Mouse (Mus musculus) lung, postnatal 0 days (tissue): ENCODE measurements at regions not wholly inside any gene's neighbourhood (a gene's known extent, or its start where the extent isn't known, plus 50 kb on each side); places are given as distances from the start of the nearest gene placed in this dataset.

Experiments
- ATAC-seq: fragments of 200-750 bp; cut with Nextera tagmentation; 2 replicates; pipeline ENCODE4 v1.8.0; 2017; ENCODE audit warnings: moderate library complexity
- DNase-seq: peaks from one replicate; pipeline ENCODE4 v3.0.0-alpha.2; 2016; ENCODE audit warnings: low spot score
- H3K27ac ChIP-seq: fragments of 300-500 bp; sonication (generic); 2 replicates; pipeline ENCODE4 v1.5.1; 2014; ENCODE audit warnings: antibody characterized with exemption, mild to moderate bottlenecking, low read length, mixed read lengths
- H3K27me3 ChIP-seq: fragments of 300-500 bp; sonication (generic); replicated peaks from 2 replicates; pipeline ENCODE4 v1.6.1; 2014; ENCODE audit warnings: low read length, mixed read lengths; ENCODE audit not compliant: insufficient read depth
- H3K36me3 ChIP-seq: fragments of 300-500 bp; sonication (generic); 2 replicates; pipeline ENCODE4 v1.6.1; 2014; ENCODE audit warnings: low read length, mixed read lengths; ENCODE audit not compliant: insufficient read depth
- H3K4me1 ChIP-seq: fragments of 300-500 bp; sonication (generic); 2 replicates; pipeline ENCODE4 v1.6.1; 2014; ENCODE audit warnings: antibody characterized with exemption, low read depth, low read length, mixed read lengths; ENCODE audit not compliant: insufficient read depth
- H3K4me2 ChIP-seq: fragments of 300-500 bp; sonication (generic); replicated peaks from 2 replicates; pipeline ENCODE4 v1.6.1; 2014; ENCODE audit warnings: low read depth, mild to moderate bottlenecking, low read length, moderate library complexity, mixed read lengths
- H3K4me3 ChIP-seq: fragments of 300-500 bp; sonication (generic); 2 replicates; pipeline ENCODE4 v1.5.1; 2014; ENCODE audit warnings: low read depth, low read length
- H3K9ac ChIP-seq: fragments of 300-500 bp; sonication (generic); replicated peaks from 2 replicates; pipeline ENCODE4 v1.6.1; 2014; ENCODE audit warnings: low read depth, mild to moderate bottlenecking
- H3K9me3 ChIP-seq: fragments of 300-500 bp; sonication (generic); 2 replicates; pipeline ENCODE4 v1.6.1; 2016; ENCODE audit warnings: low read length, mixed read lengths
- CTCF ChIP-seq: IDR thresholded peaks from 2 replicates; pipeline ENCODE4 v1.5.1; 2016; ENCODE audit warnings: antibody characterized with exemption, mild to moderate bottlenecking
- EP300 ChIP-seq: IDR thresholded peaks from 2 replicates; pipeline ENCODE4 v1.6.1; 2016; ENCODE audit warnings: antibody characterized with exemption, mild to moderate bottlenecking, control low read depth
- WGBS: fragments of 180-500 bp; shearing (Covaris S2); extraction: QIAGEN DNeasy Blood & Tissue Kit; methylation state at CpG from one replicate; pipeline ENCODE4 v1.1.7; 2014; 5-methylcytosine and 5-hydroxymethylcytosine counted together

DNA sequence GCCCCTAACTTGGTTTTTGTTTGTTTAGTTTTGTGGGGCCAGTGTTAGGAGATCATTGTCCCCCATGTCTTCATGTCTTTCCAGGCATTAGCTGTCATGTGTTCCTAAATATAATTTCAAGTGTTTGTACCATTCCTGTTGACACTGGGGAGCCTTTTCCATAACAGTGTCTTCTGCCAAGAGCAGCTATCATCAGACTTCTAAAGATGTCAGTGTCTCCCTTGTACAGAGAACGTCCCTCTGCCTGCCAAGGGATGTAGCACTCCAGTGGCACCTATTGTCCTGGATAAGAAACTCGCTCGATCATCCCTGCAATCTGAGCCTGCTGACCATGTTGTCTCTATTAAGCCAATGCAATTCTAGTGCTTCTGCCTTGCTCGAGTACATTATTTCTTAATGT is 64.6 kb upstream of the Lhfpl2 start:
- Histone ChIP-seq H3K9ac (no peak overlapping the region), H3K27ac (no peak overlapping the region), H3K4me3 (no peak overlapping the region), H3K27me3 (no peaks in the 10 kb centered on the region), H3K4me2 (no peak overlapping the region), H3K36me3 (no peaks in the 10 kb centered on the region), H3K9me3 (no peaks in the 10 kb centered on the region), H3K4me1 (peaks cover 4% of the 10 kb centered on the region)
- ATAC-seq: peak; percentile 80
- TF ChIP-seq EP300 (peak; percentile 53), CTCF (peak; percentile 35)
- DNase-seq: peak; percentile 73
- 44% methylated on average over 4 of the region's 4 CpGs for WGBS

GRCm38 (mm10) chr13:93995423-93995822 is 62.2 kb upstream of the Lhfpl2 start:
- Histone ChIP-seq H3K36me3 (no peaks in the 10 kb centered on the region), H3K4me3 (no peak overlapping the region), H3K27me3 (no peaks in the 10 kb centered on the region), H3K4me1 (peaks cover 4% of the 10 kb centered on the region; the same call in 1 of the 2 replicates), H3K27ac (no peak overlapping the region), H3K4me2 (no peak overlapping the region), H3K9me3 (no peaks in the 10 kb centered on the region), H3K9ac (no peak overlapping the region)
- ATAC-seq (no peak), DNase-seq (peak; percentile 43)
- TF ChIP-seq EP300 (no peak), CTCF (no peak)
- WGBS: 86% methylated on average over 3 of the region's 3 CpGs

DNA sequence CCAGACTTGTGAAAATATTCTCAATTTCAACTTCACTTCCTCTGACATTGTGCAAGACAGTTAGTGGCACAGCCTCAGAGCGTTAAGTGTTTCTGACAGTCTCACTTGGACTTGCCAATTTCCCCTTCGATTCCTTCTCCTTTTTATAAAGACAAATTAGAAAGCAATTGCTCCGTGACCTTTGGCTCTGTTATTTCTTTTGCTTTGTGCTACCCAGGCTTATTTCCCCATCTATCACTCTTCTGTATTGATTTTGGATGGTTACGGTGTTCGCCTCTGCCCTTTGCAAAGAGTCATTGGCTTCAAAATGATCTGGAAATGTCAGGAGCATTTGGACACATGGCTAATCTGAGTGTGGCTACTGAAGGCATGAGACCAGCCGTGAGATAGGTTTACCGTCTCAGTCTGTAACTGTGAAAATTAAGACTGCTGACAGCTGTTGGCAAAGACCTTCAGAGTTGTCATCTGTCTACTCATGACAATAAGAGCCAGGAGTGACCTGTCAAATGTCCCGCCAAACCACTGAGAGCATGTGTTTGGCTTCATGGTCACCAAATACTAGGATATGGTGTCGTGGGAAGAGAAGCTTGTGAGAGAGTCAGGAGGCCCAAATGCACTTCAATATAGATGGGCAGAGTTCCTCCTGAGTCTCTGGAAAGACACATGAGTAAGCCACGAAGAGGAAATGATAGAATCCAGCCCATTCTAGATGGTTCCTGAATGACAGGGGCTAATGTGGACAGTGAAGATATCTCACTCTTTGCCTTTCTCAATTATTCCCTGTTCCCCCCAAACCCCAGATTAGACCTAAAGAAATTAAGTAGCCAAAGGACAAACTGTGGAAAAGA is 60.8 kb upstream of the Lhfpl2 start:
- no peaks in the 10 kb centered on the region for H3K9me3 ChIP-seq
- H3K27me3 ChIP-seq: no peaks in the 10 kb centered on the region
- no peak overlapping the region for H3K4me3 ChIP-seq
- no peaks in the 10 kb centered on the region for H3K36me3 ChIP-seq
- peak overlapping the region; percentile 47; the same call in 1 of the 2 replicates for H3K27ac ChIP-seq
- peaks cover 4% of the 10 kb centered on the region; the same call in 1 of the 2 replicates for H3K4me1 ChIP-seq
- H3K9ac ChIP-seq: no peak overlapping the region
- DNase-seq (peak; percentile 83), ATAC-seq (peak; percentile 30; the same call in 1 of the 2 replicates)
- 56% methylated on average over 10 of the region's 10 CpGs for WGBS
- H3K4me2 ChIP-seq: no peak overlapping the region
- TF ChIP-seq EP300: 0 out of 2 replicates have a peak, but pooled peaks have one; percentile 24
- TF ChIP-seq CTCF: no peak

DNA sequence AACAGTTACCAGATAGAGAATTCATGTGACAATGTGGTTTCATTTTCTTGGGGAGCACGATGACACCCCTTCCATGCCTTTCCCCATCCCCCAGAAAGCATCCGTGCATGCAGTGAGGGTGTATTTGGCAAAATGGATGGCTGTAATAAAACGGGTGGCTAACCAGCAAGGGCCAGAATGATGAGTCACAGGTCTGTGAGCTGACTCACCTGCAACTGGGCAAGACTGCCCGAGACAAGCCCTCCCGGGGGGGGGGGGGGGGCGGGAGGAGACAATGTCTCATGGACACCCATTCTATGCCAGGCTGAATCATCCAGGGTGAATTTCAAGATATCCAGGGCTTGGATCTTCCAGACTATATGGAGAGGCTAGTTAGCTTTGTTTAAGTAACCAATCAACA is 59.6 kb upstream of the Lhfpl2 start:
- TF ChIP-seq CTCF (no peak), EP300 (no peak)

GRCm38 (mm10) chr13:93998406-93998805 is 59.2 kb upstream of the Lhfpl2 start:
- WGBS: 64% methylated on average over 1 of the region's 1 CpGs
- H3K36me3 ChIP-seq: no peaks in the 10 kb centered on the region
- TF ChIP-seq EP300 (no peak), CTCF (no peak)
- ATAC-seq (no peak), DNase-seq (no peak)
- no peak overlapping the region for H3K4me2 ChIP-seq
- H3K4me1 ChIP-seq: peaks cover 4% of the 10 kb centered on the region; the same call in 1 of the 2 replicates
- no peaks in the 10 kb centered on the region for H3K9me3 ChIP-seq
- H3K27ac ChIP-seq: no peak overlapping the region
- H3K9ac ChIP-seq: no peak overlapping the region
- no peak overlapping the region for H3K4me3 ChIP-seq
- H3K27me3 ChIP-seq: no peaks in the 10 kb centered on the region

More for the DNA sequence above, 59.6 kb upstream of the Lhfpl2 start:
- Histone ChIP-seq H3K4me1 (peaks cover 4% of the 10 kb centered on the region; the same call in 1 of the 2 replicates), H3K9ac (no peak overlapping the region), H3K4me3 (no peak overlapping the region), H3K27me3 (no peaks in the 10 kb centered on the region), H3K4me2 (no peak overlapping the region), H3K9me3 (no peaks in the 10 kb centered on the region), H3K27ac (no peak overlapping the region), H3K36me3 (no peaks in the 10 kb centered on the region)
- ATAC-seq (0 out of 2 replicates have a peak, but pooled peaks have one; percentile 7), DNase-seq (no peak)
- 61% methylated on average over 5 of the region's 6 CpGs for WGBS

- Histone ChIP-seq H3K4me3 (no peak overlapping the region), H3K4me2 (no peak overlapping the region), H3K4me1 (no peaks in the 10 kb centered on the region; the same call in 1 of the 2 replicates), H3K9ac (no peak overlapping the region), H3K27me3 (no peaks in the 10 kb centered on the region), H3K36me3 (no peaks in the 10 kb centered on the region), H3K27ac (no peak overlapping the region), H3K9me3 (no peaks in the 10 kb centered on the region)
- 47% methylated on average over 5 of the region's 5 CpGs for WGBS
- no peak for TF ChIP-seq EP300
- TF ChIP-seq CTCF: no peak
- DNase-seq: no peak
- ATAC-seq: peak; percentile 12; the same call in 1 of the 2 replicates
Measured at GRCm38 (mm10) chr13:94003816-94004215, 53.8 kb upstream of the Lhfpl2 start.
